Mouse (Mus musculus) hindbrain, embryonic 15.5 days (tissue): ENCODE results near the gene Iqsec3. TPM values are rescaled to one million over a fixed set of nuclear protein-coding genes. Genes with fewer than 3 reads are reported as not detected.

Experiments
- ATAC-seq: fragments of 200-750 bp; cut with Nextera tagmentation; 2 replicates; pipeline ENCODE4 v1.8.0; 2017; ENCODE audit warnings: low read depth, moderate number of reproducible peaks, moderate TSS enrichment; ENCODE audit not compliant: low FRiP score
- H3K27ac ChIP-seq: fragments of 300-500 bp; sonication (generic); replicated peaks from 2 replicates; pipeline ENCODE4 v1.5.1; 2015; ENCODE audit warnings: mild to moderate bottlenecking, inconsistent platforms
- H3K27me3 ChIP-seq: fragments of 300-500 bp; sonication (generic); 2 replicates; pipeline ENCODE4 v1.6.1; 2015; ENCODE audit warnings: control low read depth, inconsistent platforms
- H3K36me3 ChIP-seq: fragments of 300-500 bp; sonication (generic); 2 replicates; pipeline ENCODE4 v1.6.1; 2015; ENCODE audit warnings: control low read depth, inconsistent platforms
- H3K4me1 ChIP-seq: fragments of 300-500 bp; sonication (generic); replicated peaks from 2 replicates; pipeline ENCODE4 v1.6.1; 2015; ENCODE audit warnings: control low read depth, inconsistent platforms
- H3K4me2 ChIP-seq: fragments of 300-500 bp; sonication (generic); 2 replicates; pipeline ENCODE4 v1.6.1; 2015; ENCODE audit warnings: moderate library complexity, mild to moderate bottlenecking, inconsistent platforms
- H3K4me3 ChIP-seq: fragments of 300-500 bp; sonication (generic); 2 replicates; pipeline ENCODE4 v1.5.1; 2015; ENCODE audit warnings: mild to moderate bottlenecking, inconsistent platforms
- H3K9ac ChIP-seq: fragments of 300-500 bp; sonication (generic); 2 replicates; pipeline ENCODE4 v1.6.1; 2015; ENCODE audit warnings: inconsistent platforms
- H3K9me3 ChIP-seq: fragments of 300-500 bp; sonication (generic); 2 replicates; pipeline ENCODE4 v1.6.1; 2016; ENCODE audit warnings: control low read depth, inconsistent platforms
- WGBS: fragments of 180-500 bp; shearing (Covaris S2); methylation state at CpG from one replicate; pipeline ENCODE4 v1.1.7; 2015; 5-methylcytosine and 5-hydroxymethylcytosine counted together
- polyA plus RNA-seq: library from polyadenylated mRNA; unstranded; fragments of >200 nt; fragmentation: Nextera tagmentation; extraction: Ambion mirVana; gene quantifications from 2 replicates; pipeline ENCODE4 v1.2.1, GENCODE M21; 2015

The Iqsec3 gene
- polyA plus RNA-seq: 13.5 and 15.4 TPM in 2 replicates

GRCm38 (mm10) chr6:121473093-121473821, at the start of gene Iqsec3:
Gene Iqsec3 (minus strand): TSS chr6:121473678.
- H3K9me3 ChIP-seq: no peaks in the 10 kb centered on the region
- peaks cover 53% of the 10 kb centered on the region for H3K4me1 ChIP-seq
- H3K4me2 ChIP-seq: peak within 1 kb of the TSS; percentile 59
- H3K9ac ChIP-seq: peak within 1 kb of the TSS; percentile 90
- H3K36me3 ChIP-seq: no peaks in the 10 kb centered on the region
- H3K27me3 ChIP-seq: no peaks in the 10 kb centered on the region
- under 1% methylated on average over 61 of the region's 65 CpGs for WGBS
- peak; percentile 95 for ATAC-seq
- peak within 1 kb of the TSS; percentile 76 for H3K4me3 ChIP-seq
- H3K27ac ChIP-seq: peak within 1 kb of the TSS; percentile 94

- Histone ChIP-seq H3K36me3 (no peaks in the 10 kb centered on the region), H3K9ac (no peak overlapping the region), H3K27me3 (no peaks in the 10 kb centered on the region), H3K4me3 (no peak overlapping the region), H3K4me2 (no peak overlapping the region), H3K9me3 (no peaks in the 10 kb centered on the region), H3K27ac (no peak overlapping the region), H3K4me1 (peaks cover 11% of the 10 kb centered on the region; the same call in 1 of the 2 replicates)
- WGBS: 79% methylated on average over 5 of the region's 5 CpGs
- no peak for ATAC-seq
Measured at GRCm38 (mm10) chr6:121522106-121522705, 48.7 kb upstream of the Iqsec3 start.

DNA sequence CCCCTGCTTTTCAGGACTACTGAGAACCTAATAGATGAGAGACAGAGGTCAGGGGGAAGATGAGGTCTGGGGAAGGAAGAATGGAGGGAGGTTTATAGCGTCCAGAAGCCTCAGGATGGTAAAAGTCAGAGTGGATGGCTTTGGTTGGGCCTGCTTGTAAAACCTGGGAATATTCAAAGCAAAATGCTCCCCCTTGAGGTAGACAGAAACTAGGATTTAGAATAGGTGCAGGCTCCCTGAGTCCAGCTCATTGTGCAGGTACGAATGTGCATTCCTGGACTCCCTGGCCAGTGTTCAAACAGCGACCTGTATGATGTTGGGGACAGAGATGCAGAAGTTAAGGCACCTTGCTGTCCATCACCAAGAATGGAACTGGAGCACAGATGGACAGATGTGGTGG, 47.6 kb upstream of the Iqsec3 start:
- no peak for ATAC-seq
- Histone ChIP-seq H3K4me1 (peaks cover 11% of the 10 kb centered on the region; the same call in 1 of the 2 replicates), H3K27ac (no peak overlapping the region), H3K36me3 (no peaks in the 10 kb centered on the region), H3K4me2 (no peak overlapping the region), H3K4me3 (no peak overlapping the region), H3K27me3 (no peaks in the 10 kb centered on the region), H3K9ac (no peak overlapping the region), H3K9me3 (no peaks in the 10 kb centered on the region)
- WGBS: 88% methylated on average over 3 of the region's 3 CpGs

DNA sequence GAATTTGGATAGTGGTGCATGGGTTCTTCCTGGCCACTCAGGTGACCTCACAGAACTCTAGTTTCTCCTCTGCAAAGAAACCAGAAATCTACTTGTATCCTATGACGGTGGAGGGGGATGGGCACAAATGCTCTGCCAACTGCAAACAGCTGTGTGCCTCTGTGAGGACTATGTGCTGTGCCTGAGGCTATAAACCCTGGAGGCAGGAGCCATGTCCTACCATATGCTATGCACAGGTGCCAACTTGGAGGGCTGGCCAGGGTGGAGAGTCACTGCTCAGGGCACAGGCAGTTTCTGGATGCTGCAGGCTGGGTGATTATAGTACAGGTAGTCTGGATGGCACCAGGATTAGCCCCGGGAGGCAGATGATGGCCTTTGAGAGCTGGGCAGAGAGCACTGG, 46.4 kb upstream of the Iqsec3 start:
- H3K27ac ChIP-seq: no peak overlapping the region
- H3K9me3 ChIP-seq: no peaks in the 10 kb centered on the region
- no peak overlapping the region for H3K9ac ChIP-seq
- H3K4me1 ChIP-seq: peaks cover 11% of the 10 kb centered on the region; the same call in 1 of the 2 replicates
- 71% methylated on average over 2 of the region's 2 CpGs for WGBS
- H3K27me3 ChIP-seq: no peaks in the 10 kb centered on the region
- no peak overlapping the region for H3K4me3 ChIP-seq
- H3K36me3 ChIP-seq: no peaks in the 10 kb centered on the region
- no peak overlapping the region for H3K4me2 ChIP-seq
- peak; percentile 65 for ATAC-seq

GRCm38 (mm10) chr6:121519266-121519810, 45.9 kb upstream of the Iqsec3 start:
- no peak overlapping the region for H3K9ac ChIP-seq
- 76% methylated on average over 5 of the region's 5 CpGs for WGBS
- H3K36me3 ChIP-seq: no peaks in the 10 kb centered on the region
- H3K27ac ChIP-seq: no peak overlapping the region
- H3K4me2 ChIP-seq: no peak overlapping the region
- ATAC-seq: no peak
- no peak overlapping the region for H3K4me3 ChIP-seq
- H3K27me3 ChIP-seq: no peaks in the 10 kb centered on the region
- peaks cover 6% of the 10 kb centered on the region; the same call in 1 of the 2 replicates for H3K4me1 ChIP-seq
- H3K9me3 ChIP-seq: no peaks in the 10 kb centered on the region

DNA sequence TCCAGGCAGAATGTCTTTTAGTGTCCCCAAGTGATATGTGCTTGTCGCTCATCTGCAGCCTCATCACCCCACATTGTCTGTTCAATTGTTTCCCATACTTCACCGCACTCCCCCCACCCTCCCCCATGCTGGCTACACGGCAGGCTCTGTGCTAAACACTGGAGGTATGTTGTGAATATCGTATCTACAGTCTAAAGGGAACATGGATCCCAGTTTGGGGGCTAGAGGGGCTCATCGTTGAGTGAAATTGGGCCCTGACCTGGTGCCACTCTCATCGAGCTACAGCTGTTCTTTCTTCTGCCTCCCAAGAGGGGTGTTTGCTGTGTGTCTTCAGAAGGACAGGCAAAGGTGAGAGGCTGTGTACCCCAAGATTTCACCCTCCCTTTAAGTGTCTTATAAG, 44.2 kb upstream of the Iqsec3 start:
- no peak for ATAC-seq
- WGBS: 72% methylated on average over 6 of the region's 6 CpGs
- H3K27me3 ChIP-seq: no peaks in the 10 kb centered on the region

GRCm38 (mm10) chr6:121510381-121510780, 36.9 kb upstream of the Iqsec3 start:
- Histone ChIP-seq H3K4me1 (0 out of 2 replicates have a peak, but pooled peaks cover 3% of the 10 kb centered on the region), H3K27ac (no peak overlapping the region), H3K9me3 (no peaks in the 10 kb centered on the region), H3K4me3 (no peak overlapping the region), H3K4me2 (no peak overlapping the region), H3K36me3 (no peaks in the 10 kb centered on the region), H3K27me3 (no peaks in the 10 kb centered on the region), H3K9ac (no peak overlapping the region)
- 78% methylated on average over 3 of the region's 3 CpGs for WGBS
- ATAC-seq: 0 out of 2 replicates have a peak, but pooled peaks have one; percentile 12

More for the DNA sequence above, 44.2 kb upstream of the Iqsec3 start:
- Histone ChIP-seq H3K9ac (no peak overlapping the region), H3K9me3 (no peaks in the 10 kb centered on the region), H3K4me3 (no peak overlapping the region), H3K36me3 (no peaks in the 10 kb centered on the region), H3K4me1 (no peaks in the 10 kb centered on the region), H3K4me2 (no peak overlapping the region), H3K27ac (no peak overlapping the region)

DNA sequence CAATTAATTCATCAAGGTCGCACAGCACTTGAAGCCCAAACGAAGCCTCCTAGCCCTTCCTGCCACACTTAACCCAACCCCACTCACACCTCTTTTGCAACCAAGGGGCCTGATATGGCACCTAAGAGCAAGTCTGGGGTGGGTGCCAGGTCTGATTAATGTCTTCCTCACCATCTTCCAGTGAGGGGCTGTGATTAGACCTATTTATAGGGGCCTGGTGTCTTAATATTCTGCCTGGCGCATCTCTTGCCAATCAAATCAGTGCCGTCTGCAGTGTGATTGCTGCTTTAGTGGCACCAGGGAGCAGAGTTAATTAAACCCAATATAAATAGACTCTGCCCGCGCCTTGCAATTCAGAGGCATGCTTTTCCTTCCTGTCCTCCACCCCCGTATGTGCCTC, 36.4 kb upstream of the Iqsec3 start:
- WGBS: 60% methylated on average over 7 of the region's 7 CpGs

GRCm38 (mm10) chr6:121508266-121508665, 34.8 kb upstream of the Iqsec3 start:
- Histone ChIP-seq H3K4me3 (no peak overlapping the region), H3K27ac (no peak overlapping the region), H3K27me3 (no peaks in the 10 kb centered on the region), H3K4me1 (0 out of 2 replicates have a peak, but pooled peaks cover 3% of the 10 kb centered on the region), H3K9ac (no peak overlapping the region), H3K4me2 (no peak overlapping the region), H3K9me3 (no peaks in the 10 kb centered on the region), H3K36me3 (no peaks in the 10 kb centered on the region)
- ATAC-seq: no peak
- WGBS: 70% methylated on average over 5 of the region's 5 CpGs

More for the DNA sequence above, 36.4 kb upstream of the Iqsec3 start:
- H3K27me3 ChIP-seq: no peaks in the 10 kb centered on the region
- no peaks in the 10 kb centered on the region for H3K9me3 ChIP-seq
- H3K27ac ChIP-seq: no peak overlapping the region
- 0 out of 2 replicates have a peak, but pooled peaks cover 3% of the 10 kb centered on the region for H3K4me1 ChIP-seq
- no peak overlapping the region for H3K4me3 ChIP-seq
- no peak overlapping the region for H3K4me2 ChIP-seq
- H3K36me3 ChIP-seq: no peaks in the 10 kb centered on the region
- no peak overlapping the region for H3K9ac ChIP-seq
- peak; percentile 73 for ATAC-seq

DNA sequence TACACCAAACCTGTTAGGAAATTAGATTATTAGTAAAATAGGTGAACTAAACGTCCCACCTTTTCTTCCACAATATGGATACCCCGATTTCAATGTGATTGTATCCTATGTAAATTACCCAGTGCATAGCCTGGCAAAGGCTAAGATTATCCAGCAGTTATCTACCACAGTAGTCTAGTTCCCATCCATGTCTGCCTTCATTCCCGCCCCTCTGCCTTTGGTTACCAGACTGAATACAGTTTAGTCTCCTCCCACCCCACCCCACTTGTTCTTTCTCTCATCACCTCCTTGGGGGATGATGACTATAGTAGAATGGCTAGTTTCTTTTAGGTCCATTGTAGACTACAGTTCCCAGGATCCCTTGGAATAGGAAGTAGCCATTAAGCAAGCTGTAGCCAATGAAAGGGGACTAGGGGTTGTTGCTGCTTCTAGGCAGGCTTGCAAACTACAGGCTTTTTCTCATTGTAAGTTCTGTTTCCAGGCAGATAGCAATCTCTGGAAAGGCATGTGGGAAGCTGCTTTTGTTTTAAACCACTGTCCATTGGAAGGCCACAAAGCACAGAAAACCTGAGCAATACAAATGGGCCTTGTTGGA, 27.7 kb upstream of the Iqsec3 start:
- Histone ChIP-seq H3K9ac (no peak overlapping the region), H3K9me3 (no peaks in the 10 kb centered on the region), H3K4me1 (0 out of 2 replicates have a peak, but pooled peaks cover 12% of the 10 kb centered on the region), H3K27ac (peak overlapping the region; percentile 20), H3K4me2 (no peak overlapping the region), H3K4me3 (no peak overlapping the region), H3K27me3 (no peaks in the 10 kb centered on the region), H3K36me3 (no peaks in the 10 kb centered on the region)
- WGBS: 58% methylated on average over 3 of the region's 3 CpGs
- peak; percentile 89 for ATAC-seq

GRCm38 (mm10) chr6:121499856-121500255, 26.4 kb upstream of the Iqsec3 start:
- ATAC-seq: no peak
- Histone ChIP-seq H3K27ac (no peak overlapping the region), H3K4me1 (0 out of 2 replicates have a peak, but pooled peaks cover 12% of the 10 kb centered on the region), H3K36me3 (no peaks in the 10 kb centered on the region), H3K9ac (no peak overlapping the region), H3K9me3 (no peaks in the 10 kb centered on the region), H3K27me3 (no peaks in the 10 kb centered on the region), H3K4me2 (no peak overlapping the region), H3K4me3 (no peak overlapping the region)
- WGBS: 77% methylated on average over 3 of the region's 3 CpGs
